Mouse (Mus musculus) heart, postnatal 0 days (tissue): Measurements from ENCODE around the gene Ephb2. TPM values are rescaled to one million over a fixed set of nuclear protein-coding genes. Genes with fewer than 3 reads are reported as not detected.

Source experiments
- ATAC-seq: fragments of 200-750 bp; cut with Nextera tagmentation; 2 replicates; pipeline ENCODE4 v1.8.0; 2017; ENCODE audit warnings: low read depth, moderate number of reproducible peaks, moderate library complexity; ENCODE audit not compliant: insufficient read depth
- DNase-seq: peaks from one replicate; pipeline ENCODE4 v3.0.0-alpha.2; 2016; ENCODE audit warnings: low spot score
- H3K27ac ChIP-seq: fragments of 300-500 bp; sonication (generic); 2 replicates; pipeline ENCODE4 v1.5.1; 2014; ENCODE audit warnings: low read depth, mild to moderate bottlenecking
- H3K27me3 ChIP-seq: fragments of 300-500 bp; sonication (generic); 2 replicates; pipeline ENCODE4 v1.6.1; 2014; ENCODE audit warnings: low read length, mixed read lengths; ENCODE audit not compliant: control insufficient read depth, insufficient read depth
- H3K36me3 ChIP-seq: fragments of 300-500 bp; sonication (generic); replicated peaks from 2 replicates; pipeline ENCODE4 v1.6.1; 2014; ENCODE audit warnings: low read length, mixed read lengths; ENCODE audit not compliant: control insufficient read depth, insufficient read depth
- H3K4me1 ChIP-seq: fragments of 300-500 bp; sonication (generic); 2 replicates; pipeline ENCODE4 v1.6.1; 2014; ENCODE audit warnings: antibody characterized with exemption; ENCODE audit not compliant: control insufficient read depth, insufficient read depth
- H3K4me2 ChIP-seq: fragments of 300-500 bp; sonication (generic); 2 replicates; pipeline ENCODE4 v1.6.1; 2014; ENCODE audit warnings: low read depth, mild to moderate bottlenecking, low read length, moderate library complexity
- H3K4me3 ChIP-seq: fragments of 300-500 bp; sonication (generic); 2 replicates; pipeline ENCODE4 v1.5.1; 2014; ENCODE audit warnings: low read depth, low read length
- H3K9ac ChIP-seq: fragments of 300-500 bp; sonication (generic); replicated peaks from 2 replicates; pipeline ENCODE4 v1.6.1; 2014; ENCODE audit warnings: low read depth, low read length, mixed read lengths
- H3K9me3 ChIP-seq: fragments of 300-500 bp; sonication (generic); replicated peaks from 2 replicates; pipeline ENCODE4 v1.6.1; 2016; ENCODE audit warnings: low read length; ENCODE audit not compliant: control insufficient read depth
- CTCF ChIP-seq: IDR thresholded peaks from 2 replicates; pipeline ENCODE4 v1.5.1; 2016; ENCODE audit warnings: antibody characterized with exemption, control low read depth, low read depth
- EP300 ChIP-seq: IDR thresholded peaks from 2 replicates; pipeline ENCODE4 v1.6.1; 2016; ENCODE audit warnings: antibody characterized with exemption, low read depth
- WGBS: fragments of 180-500 bp; shearing (Covaris S2); extraction: QIAGEN DNeasy Blood & Tissue Kit; methylation state at CpG from one replicate; pipeline ENCODE4 v1.1.7; 2014; 5-methylcytosine and 5-hydroxymethylcytosine counted together
- polyA plus RNA-seq: library from polyadenylated mRNA; unstranded; fragments of >200 nt; fragmentation: Nextera tagmentation; extraction: Ambion mirVana; gene quantifications from 2 replicates; pipeline ENCODE4 v1.2.1, GENCODE M21; 2015
- total RNA-seq: library from RNA; depleted of rRNA; stranded (reverse); fragments of >200 nt; gene quantifications from 2 replicates; pipeline ENCODE4 v1.2.3, GENCODE M21; 2014; ENCODE audit warnings: low replicate concordance

The Ephb2 gene
- total and polyA plus RNA-seq, 2 experiments from 2014 or later = 0.19 to 10.2 TPM

DNA sequence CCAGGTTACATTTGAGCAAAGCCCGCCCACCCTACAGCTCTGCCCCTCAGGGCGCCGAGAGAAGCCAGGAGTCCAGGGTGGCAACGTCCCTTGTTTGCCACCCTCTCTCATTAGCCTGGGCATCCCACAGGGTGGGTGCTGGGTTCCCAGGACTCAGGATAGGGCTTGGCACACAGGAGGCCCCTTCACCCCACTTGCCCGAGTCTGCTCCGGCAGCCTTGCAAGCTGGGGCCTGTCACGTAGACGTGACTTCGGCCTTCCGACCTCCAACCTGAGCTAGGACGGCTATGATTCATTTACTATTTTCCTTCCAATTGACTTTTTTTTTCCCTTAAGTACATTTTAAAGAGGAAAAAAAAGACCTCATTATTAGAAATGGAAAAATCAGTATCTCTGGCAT lies 56.6 kb downstream of the Ephb2 start:
- 87% methylated on average over 11 of the region's 11 CpGs for WGBS

DNA sequence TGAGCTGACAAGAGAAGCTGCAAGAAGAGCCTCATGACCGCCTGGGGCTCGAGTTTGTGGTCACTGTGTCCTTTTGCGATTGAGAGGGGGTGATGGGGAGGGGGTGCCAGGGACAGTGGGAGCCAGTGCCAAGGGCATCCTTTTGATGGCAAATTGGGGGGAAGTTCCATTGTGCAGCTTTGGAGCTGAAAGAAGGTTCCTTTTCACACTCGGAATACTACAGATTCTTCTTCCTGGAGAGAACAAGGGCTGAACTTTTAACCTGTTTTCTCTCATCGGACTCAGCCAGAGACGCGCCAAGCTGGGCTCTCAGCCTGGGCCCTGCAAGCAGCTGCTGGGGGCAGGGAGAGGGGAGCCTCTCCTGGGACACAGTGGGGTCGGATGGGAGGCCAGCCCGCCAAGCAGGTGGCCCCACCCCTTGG lies 59.3 kb downstream of the Ephb2 start:
- no peaks in the 10 kb centered on the region for H3K9me3 ChIP-seq
- no peaks in the 10 kb centered on the region for H3K27me3 ChIP-seq
- H3K4me2 ChIP-seq = no peak overlapping the region
- TF ChIP-seq EP300 (no peak), CTCF (no peak)
- H3K4me1 ChIP-seq = no peaks in the 10 kb centered on the region; the same call in 1 of the 2 replicates
- DNase-seq = no peak
- no peak for ATAC-seq
- H3K27ac ChIP-seq = no peak overlapping the region
- no peaks in the 10 kb centered on the region for H3K36me3 ChIP-seq
- 7% methylated on average over 9 of the region's 9 CpGs for WGBS
- H3K9ac ChIP-seq = no peak overlapping the region
- no peak overlapping the region for H3K4me3 ChIP-seq

More for the DNA sequence above, 56.6 kb downstream of the Ephb2 start:
- Histone ChIP-seq H3K27ac (no peak overlapping the region), H3K36me3 (no peaks in the 10 kb centered on the region), H3K9me3 (no peaks in the 10 kb centered on the region), H3K4me1 (no peaks in the 10 kb centered on the region; the same call in 1 of the 2 replicates), H3K4me3 (no peak overlapping the region), H3K27me3 (no peaks in the 10 kb centered on the region), H3K9ac (no peak overlapping the region), H3K4me2 (no peak overlapping the region)
- DNase-seq = no peak
- TF ChIP-seq CTCF (no peak), EP300 (no peak)
- ATAC-seq = no peak

DNA sequence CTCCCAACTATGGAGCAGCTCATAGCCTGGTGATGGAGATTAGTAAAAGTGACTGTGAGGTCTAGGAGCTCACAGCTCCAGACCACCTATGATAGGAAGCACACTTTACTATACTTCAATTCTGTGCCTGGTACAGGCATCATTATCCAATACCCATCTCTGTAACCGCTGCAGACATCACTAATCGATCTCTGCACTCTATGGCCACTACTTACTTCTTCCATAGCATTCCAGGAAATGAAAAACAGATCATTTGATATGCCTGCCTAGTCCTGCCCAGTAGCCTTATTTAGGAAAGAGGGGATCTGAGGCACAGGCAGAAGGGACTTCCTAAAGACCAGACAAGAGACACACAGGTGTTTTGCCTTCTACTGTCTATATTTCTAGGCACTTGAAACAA lies 59.9 kb downstream of the Ephb2 start:
- Histone ChIP-seq H3K27ac (no peak overlapping the region), H3K9ac (no peak overlapping the region)
- TF ChIP-seq CTCF (no peak), EP300 (no peak)

DNA sequence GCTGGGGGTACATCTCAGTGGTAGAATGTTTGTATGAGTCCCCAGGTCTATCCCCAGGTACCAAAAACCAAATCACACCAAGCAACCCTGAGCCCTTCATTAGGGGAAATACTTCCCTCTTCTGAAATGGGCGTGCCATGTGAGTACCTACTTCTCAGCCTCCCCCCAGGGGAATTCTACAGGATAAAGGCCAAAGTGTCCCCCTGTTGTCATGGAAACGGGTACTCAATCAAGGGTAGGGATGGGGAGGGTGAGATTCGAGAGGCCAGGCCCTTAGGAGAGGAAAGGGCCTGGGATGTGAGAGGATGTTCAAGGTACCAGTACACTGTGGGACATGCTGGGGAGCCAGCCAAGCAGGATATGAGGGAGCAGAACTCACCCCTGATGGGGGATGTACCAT lies 61.6 kb downstream of the Ephb2 start:
- DNase-seq (no peak), ATAC-seq (no peak)
- no peak overlapping the region for H3K4me2 ChIP-seq
- H3K27me3 ChIP-seq = no peaks in the 10 kb centered on the region
- TF ChIP-seq CTCF (no peak), EP300 (no peak)
- WGBS = 67% methylated on average over 3 of the region's 3 CpGs
- no peaks in the 10 kb centered on the region for H3K36me3 ChIP-seq
- H3K9me3 ChIP-seq = no peaks in the 10 kb centered on the region
- H3K4me1 ChIP-seq = no peaks in the 10 kb centered on the region; the same call in 1 of the 2 replicates
- no peak overlapping the region for H3K27ac ChIP-seq
- no peak overlapping the region for H3K9ac ChIP-seq
- H3K4me3 ChIP-seq = no peak overlapping the region

More for the DNA sequence above, 59.9 kb downstream of the Ephb2 start:
- WGBS = 78% methylated on average over 2 of the region's 2 CpGs
- H3K9me3 ChIP-seq = no peaks in the 10 kb centered on the region
- DNase-seq (no peak), ATAC-seq (no peak)
- no peaks in the 10 kb centered on the region for H3K27me3 ChIP-seq
- H3K4me1 ChIP-seq = no peaks in the 10 kb centered on the region; the same call in 1 of the 2 replicates
- H3K4me2 ChIP-seq = no peak overlapping the region
- H3K4me3 ChIP-seq = no peak overlapping the region
- no peaks in the 10 kb centered on the region for H3K36me3 ChIP-seq

DNA sequence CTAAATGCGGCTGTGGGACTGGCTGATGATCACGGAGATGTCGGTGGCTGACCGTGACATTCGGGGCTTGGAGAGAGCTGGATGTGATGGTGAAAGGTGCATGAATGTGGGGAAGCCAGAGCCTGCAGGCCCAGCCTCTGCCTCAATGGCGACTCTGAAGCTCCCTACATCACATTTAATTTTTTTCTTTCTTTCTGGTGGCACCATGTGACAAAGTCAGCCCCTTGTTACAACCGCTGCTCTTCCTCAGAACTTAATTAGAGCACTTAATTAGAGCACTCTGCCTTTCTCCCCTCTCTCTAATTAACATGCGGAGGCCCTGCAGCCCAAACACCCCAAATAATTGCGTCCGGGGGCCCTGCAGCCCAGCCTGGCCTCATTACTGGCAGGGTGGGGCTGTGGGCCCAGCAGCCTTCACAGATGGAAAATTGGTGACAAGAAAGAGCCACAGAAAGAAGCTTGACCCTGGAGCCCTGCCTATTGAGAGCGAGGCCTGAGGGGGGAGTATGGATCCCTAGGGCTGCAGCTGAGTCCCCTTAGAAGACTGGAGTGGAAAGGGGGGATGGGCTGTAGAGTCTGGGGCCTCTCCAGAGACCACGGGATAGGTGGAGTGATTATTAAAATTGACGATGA lies 62.7 kb downstream of the Ephb2 start:
- no peaks in the 10 kb centered on the region for H3K27me3 ChIP-seq
- no peaks in the 10 kb centered on the region; the same call in 1 of the 2 replicates for H3K4me1 ChIP-seq
- no peaks in the 10 kb centered on the region for H3K9me3 ChIP-seq
- H3K9ac ChIP-seq = no peak overlapping the region
- no peak for DNase-seq
- no peak for ATAC-seq
- no peaks in the 10 kb centered on the region for H3K36me3 ChIP-seq
- 86% methylated on average over 13 of the region's 13 CpGs for WGBS
- no peak overlapping the region for H3K27ac ChIP-seq
- H3K4me2 ChIP-seq = no peak overlapping the region
- no peak overlapping the region for H3K4me3 ChIP-seq
- TF ChIP-seq EP300 (no peak), CTCF (no peak)

DNA sequence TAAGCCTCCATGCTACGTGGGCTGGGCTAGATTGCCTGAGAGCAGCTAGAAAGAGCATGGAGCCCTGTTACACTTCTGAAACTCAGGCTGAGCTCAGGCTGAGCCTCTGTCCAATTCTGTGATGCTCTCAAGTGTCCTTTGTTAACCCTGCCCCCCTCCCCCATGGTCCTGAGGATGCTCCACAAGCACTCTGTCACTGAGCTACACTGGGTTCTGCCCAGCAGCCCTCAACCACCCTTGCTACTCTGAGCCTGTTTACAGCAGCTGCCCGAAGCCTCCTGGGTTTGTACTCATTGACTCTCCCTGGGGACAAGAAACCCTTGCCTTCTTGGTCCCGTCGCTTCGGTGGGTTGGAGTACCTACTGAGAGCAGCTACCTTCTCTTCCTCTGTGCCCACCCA lies 63.5 kb downstream of the Ephb2 start:
- DNase-seq (no peak), ATAC-seq (no peak)
- Histone ChIP-seq H3K4me1 (no peaks in the 10 kb centered on the region; the same call in 1 of the 2 replicates), H3K9ac (no peak overlapping the region), H3K36me3 (no peaks in the 10 kb centered on the region), H3K27me3 (no peaks in the 10 kb centered on the region), H3K4me2 (no peak overlapping the region), H3K27ac (no peak overlapping the region), H3K4me3 (no peak overlapping the region), H3K9me3 (no peaks in the 10 kb centered on the region)
- 88% methylated on average over 5 of the region's 5 CpGs for WGBS
- TF ChIP-seq EP300 (no peak), CTCF (no peak)
